Mouse (Mus musculus): ENCODE data around the gene Alox5. TPM values are rescaled to one million over a fixed set of nuclear protein-coding genes. Genes with fewer than 3 reads are reported as not detected.

Alox5 gene
- total and polyA plus RNA-seq, 2 experiments from 2014 or later: 3.9 to 14.1 TPM

GRCm38 (mm10) chr6:116486833-116487232 is 25.9 kb upstream of the Alox5 start:
- no peak overlapping the region for H3K9ac ChIP-seq (replicated peaks; ENCODE audit: low read depth, low read length)
- ATAC-seq (ENCODE audit: insufficient read depth, low read depth) (no peak), DNase-seq (ENCODE audit: low spot score) (no peak)
- H3K4me3 ChIP-seq (ENCODE audit: low read depth, low read length): no peak overlapping the region
- 36% methylated on average over 1 of the region's 1 CpGs for WGBS
- no peaks in the 10 kb centered on the region for H3K27me3 ChIP-seq (ENCODE audit: control insufficient read depth, insufficient read depth, low read length)
- no peak overlapping the region for H3K27ac ChIP-seq (ENCODE audit: low read depth)
- no peaks in the 10 kb centered on the region for H3K9me3 ChIP-seq (replicated peaks; ENCODE audit: control insufficient read depth, low read length)
- H3K4me1 ChIP-seq (ENCODE audit: control insufficient read depth, insufficient read depth): no peaks in the 10 kb centered on the region
- no peak overlapping the region for H3K4me2 ChIP-seq (ENCODE audit: low read depth, low read length)
- no peaks in the 10 kb centered on the region for H3K36me3 ChIP-seq (replicated peaks; ENCODE audit: control insufficient read depth, insufficient read depth, low read length)
- TF ChIP-seq EP300 (IDR thresholded peaks at IDR 0.05; ENCODE audit: low read depth): no peak
- no peak for TF ChIP-seq CTCF (IDR thresholded peaks at IDR 0.05; ENCODE audit: low read depth)

DNA sequence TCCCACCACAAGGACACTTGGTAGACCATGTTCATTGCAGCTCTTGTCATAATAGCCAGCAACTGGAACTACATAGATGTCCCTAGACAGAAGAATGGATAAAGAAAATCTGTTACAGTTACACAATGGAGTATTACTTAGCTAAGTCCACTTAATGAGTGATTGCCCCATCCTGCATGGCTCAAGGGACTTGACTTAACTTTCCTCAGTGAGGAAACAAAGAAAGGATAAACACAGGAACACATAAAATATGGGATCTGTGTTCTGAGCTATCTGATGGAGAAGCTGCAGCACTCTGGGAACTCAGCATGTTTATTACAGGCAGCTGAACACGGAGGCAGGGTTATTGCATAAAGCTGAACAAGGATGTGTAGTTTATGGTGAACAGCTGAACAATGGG is 24.1 kb upstream of the Alox5 start:
- Histone ChIP-seq H3K4me1 (ENCODE audit: control insufficient read depth, insufficient read depth) (no peaks in the 10 kb centered on the region), H3K9me3 (replicated peaks; ENCODE audit: control insufficient read depth, low read length) (no peaks in the 10 kb centered on the region), H3K27me3 (ENCODE audit: control insufficient read depth, insufficient read depth, low read length) (no peaks in the 10 kb centered on the region), H3K4me3 (ENCODE audit: low read depth, low read length) (no peak overlapping the region), H3K27ac (ENCODE audit: low read depth) (no peak overlapping the region), H3K36me3 (replicated peaks; ENCODE audit: control insufficient read depth, insufficient read depth, low read length) (no peaks in the 10 kb centered on the region), H3K4me2 (ENCODE audit: low read depth, low read length) (no peak overlapping the region), H3K9ac (replicated peaks; ENCODE audit: low read depth, low read length) (no peak overlapping the region)
- WGBS: 63% methylated on average over 1 of the region's 1 CpGs
- TF ChIP-seq EP300 (IDR thresholded peaks at IDR 0.05; ENCODE audit: low read depth): no peak
- no peak for TF ChIP-seq CTCF (IDR thresholded peaks at IDR 0.05; ENCODE audit: low read depth)
- DNase-seq (ENCODE audit: low spot score) (no peak), ATAC-seq (ENCODE audit: insufficient read depth, low read depth) (no peak)

DNA sequence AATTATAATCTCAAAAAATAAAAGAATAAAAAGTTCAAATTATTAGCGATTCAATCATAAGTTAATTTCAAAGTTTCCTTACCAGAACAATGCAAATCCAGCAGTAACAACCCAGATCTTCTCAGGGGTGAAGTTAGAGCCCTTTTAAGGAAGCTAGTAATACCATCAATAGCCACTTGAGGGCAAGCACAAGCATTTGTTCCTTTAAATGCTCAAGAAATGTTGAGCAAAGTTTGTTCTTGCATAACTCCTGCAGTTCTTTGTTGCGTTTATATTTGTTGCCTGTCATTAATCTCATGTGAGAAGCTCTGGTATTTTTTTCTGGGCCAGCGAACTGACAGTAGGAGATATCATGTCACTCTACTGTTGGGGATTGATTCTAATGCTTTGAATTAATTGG is 7.1 kb upstream of the Alox5 start:
- TF ChIP-seq EP300 (IDR thresholded peaks at IDR 0.05; ENCODE audit: low read depth): no peak
- TF ChIP-seq CTCF (IDR thresholded peaks at IDR 0.05; ENCODE audit: low read depth): peak; percentile 41
- Histone ChIP-seq H3K9me3 (replicated peaks; ENCODE audit: control insufficient read depth, low read length) (no peaks in the 10 kb centered on the region), H3K36me3 (replicated peaks; ENCODE audit: control insufficient read depth, insufficient read depth, low read length) (no peaks in the 10 kb centered on the region), H3K27ac (ENCODE audit: low read depth) (no peak overlapping the region), H3K4me1 (ENCODE audit: control insufficient read depth, insufficient read depth) (no peaks in the 10 kb centered on the region), H3K9ac (replicated peaks; ENCODE audit: low read depth, low read length) (no peak overlapping the region), H3K27me3 (ENCODE audit: control insufficient read depth, insufficient read depth, low read length) (no peaks in the 10 kb centered on the region), H3K4me3 (ENCODE audit: low read depth, low read length) (no peak overlapping the region), H3K4me2 (ENCODE audit: low read depth, low read length) (no peak overlapping the region)
- 33% methylated on average over 3 of the region's 3 CpGs for WGBS
- no peak for DNase-seq (ENCODE audit: low spot score)
- ATAC-seq (ENCODE audit: insufficient read depth, low read depth): no peak

DNA sequence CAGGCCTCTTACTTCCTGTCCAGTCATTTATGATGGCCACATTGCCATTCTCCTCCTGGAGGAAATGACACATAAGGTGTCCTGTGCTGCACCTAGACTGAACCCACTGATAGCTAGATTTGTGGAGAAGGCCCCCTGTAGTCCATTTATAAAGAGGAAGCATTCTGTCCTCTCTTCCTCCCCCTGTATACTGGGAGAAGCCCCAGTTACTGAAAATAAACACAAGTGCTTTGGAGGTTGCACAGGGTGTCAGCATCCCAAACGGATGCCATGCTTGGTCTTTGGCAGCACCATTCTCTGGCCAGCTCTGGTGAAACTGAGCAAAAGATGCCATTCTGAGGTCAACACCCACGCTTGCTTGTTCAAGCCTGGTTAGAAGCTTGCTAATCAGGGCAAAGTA is 1.7 kb downstream of the Alox5 start:
- 71% methylated on average over 2 of the region's 2 CpGs for WGBS
- H3K4me3 ChIP-seq (ENCODE audit: low read depth, low read length): no peak overlapping the region
- TF ChIP-seq CTCF (IDR thresholded peaks at IDR 0.05; ENCODE audit: low read depth) (no peak), EP300 (IDR thresholded peaks at IDR 0.05; ENCODE audit: low read depth) (no peak)
- ATAC-seq (ENCODE audit: insufficient read depth, low read depth) (no peak), DNase-seq (ENCODE audit: low spot score) (no peak)
- no peak overlapping the region for H3K27ac ChIP-seq (ENCODE audit: low read depth)
- H3K27me3 ChIP-seq (ENCODE audit: control insufficient read depth, insufficient read depth, low read length): peaks cover 19% of the 10 kb centered on the region
- H3K4me1 ChIP-seq (ENCODE audit: control insufficient read depth, insufficient read depth): peaks cover 5% of the 10 kb centered on the region; the same call in 1 of the 2 replicates
- H3K9ac ChIP-seq (replicated peaks; ENCODE audit: low read depth, low read length): no peak overlapping the region
- H3K36me3 ChIP-seq (replicated peaks; ENCODE audit: control insufficient read depth, insufficient read depth, low read length): no peaks in the 10 kb centered on the region
- no peaks in the 10 kb centered on the region for H3K9me3 ChIP-seq (replicated peaks; ENCODE audit: control insufficient read depth, low read length)
- no peak overlapping the region for H3K4me2 ChIP-seq (ENCODE audit: low read depth, low read length)

GRCm38 (mm10) chr6:116458728-116459127 is 2.2 kb downstream of the Alox5 start:
- Histone ChIP-seq H3K27ac (ENCODE audit: low read depth) (no peak overlapping the region), H3K27me3 (ENCODE audit: control insufficient read depth, insufficient read depth, low read length) (peaks cover 19% of the 10 kb centered on the region), H3K4me2 (ENCODE audit: low read depth, low read length) (no peak overlapping the region), H3K36me3 (replicated peaks; ENCODE audit: control insufficient read depth, insufficient read depth, low read length) (no peaks in the 10 kb centered on the region), H3K4me3 (ENCODE audit: low read depth, low read length) (no peak overlapping the region), H3K4me1 (ENCODE audit: control insufficient read depth, insufficient read depth) (peaks cover 5% of the 10 kb centered on the region; the same call in 1 of the 2 replicates), H3K9me3 (replicated peaks; ENCODE audit: control insufficient read depth, low read length) (no peaks in the 10 kb centered on the region), H3K9ac (replicated peaks; ENCODE audit: low read depth, low read length) (no peak overlapping the region)
- DNase-seq (ENCODE audit: low spot score) (no peak), ATAC-seq (ENCODE audit: insufficient read depth, low read depth) (no peak)
- WGBS: 32% methylated on average over 4 of the region's 4 CpGs
- TF ChIP-seq CTCF (IDR thresholded peaks at IDR 0.05; ENCODE audit: low read depth) (no peak), EP300 (IDR thresholded peaks at IDR 0.05; ENCODE audit: low read depth) (no peak)

DNA sequence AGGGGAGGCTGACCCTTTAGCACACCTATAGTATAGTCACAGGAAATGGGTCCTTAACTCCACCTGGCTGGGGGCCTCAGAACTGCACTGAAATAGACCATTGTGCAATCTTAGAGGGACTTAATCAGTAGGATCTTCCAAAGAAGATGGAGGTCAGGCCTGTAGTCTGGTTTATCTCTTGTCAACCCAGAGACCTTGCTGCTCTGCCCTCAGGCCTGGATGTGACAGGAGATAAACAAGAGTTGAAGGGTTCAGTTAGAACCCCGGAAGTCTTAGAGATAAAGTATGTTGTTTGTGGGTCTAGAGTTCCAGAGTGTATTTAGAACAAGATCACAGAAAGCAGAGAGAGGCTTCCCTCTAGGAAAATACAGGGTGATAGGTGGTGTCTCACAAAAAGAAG is 4.5 kb downstream of the Alox5 start:
- 27% methylated on average over 1 of the region's 1 CpGs for WGBS
- Histone ChIP-seq H3K9me3 (replicated peaks; ENCODE audit: control insufficient read depth, low read length) (no peaks in the 10 kb centered on the region), H3K4me2 (ENCODE audit: low read depth, low read length) (no peak overlapping the region), H3K36me3 (replicated peaks; ENCODE audit: control insufficient read depth, insufficient read depth, low read length) (no peaks in the 10 kb centered on the region), H3K4me1 (ENCODE audit: control insufficient read depth, insufficient read depth) (peaks cover 5% of the 10 kb centered on the region; the same call in 1 of the 2 replicates), H3K27me3 (ENCODE audit: control insufficient read depth, insufficient read depth, low read length) (peaks cover 18% of the 10 kb centered on the region), H3K9ac (replicated peaks; ENCODE audit: low read depth, low read length) (no peak overlapping the region), H3K27ac (ENCODE audit: low read depth) (no peak overlapping the region), H3K4me3 (ENCODE audit: low read depth, low read length) (no peak overlapping the region)
- ATAC-seq (ENCODE audit: insufficient read depth, low read depth) (no peak), DNase-seq (ENCODE audit: low spot score) (no peak)
- TF ChIP-seq EP300 (IDR thresholded peaks at IDR 0.05; ENCODE audit: low read depth) (no peak), CTCF (IDR thresholded peaks at IDR 0.05; ENCODE audit: low read depth) (no peak)
